Mouse (Mus musculus): ENCODE measurements around the gene Ppp4r3a.
"Not testable (repeated sequence)": the region's sequence is repeated elsewhere in the genome, so short reads cannot be mapped to it uniquely, and the experiment has no call there.

Ppp4r3a gene

DNA sequence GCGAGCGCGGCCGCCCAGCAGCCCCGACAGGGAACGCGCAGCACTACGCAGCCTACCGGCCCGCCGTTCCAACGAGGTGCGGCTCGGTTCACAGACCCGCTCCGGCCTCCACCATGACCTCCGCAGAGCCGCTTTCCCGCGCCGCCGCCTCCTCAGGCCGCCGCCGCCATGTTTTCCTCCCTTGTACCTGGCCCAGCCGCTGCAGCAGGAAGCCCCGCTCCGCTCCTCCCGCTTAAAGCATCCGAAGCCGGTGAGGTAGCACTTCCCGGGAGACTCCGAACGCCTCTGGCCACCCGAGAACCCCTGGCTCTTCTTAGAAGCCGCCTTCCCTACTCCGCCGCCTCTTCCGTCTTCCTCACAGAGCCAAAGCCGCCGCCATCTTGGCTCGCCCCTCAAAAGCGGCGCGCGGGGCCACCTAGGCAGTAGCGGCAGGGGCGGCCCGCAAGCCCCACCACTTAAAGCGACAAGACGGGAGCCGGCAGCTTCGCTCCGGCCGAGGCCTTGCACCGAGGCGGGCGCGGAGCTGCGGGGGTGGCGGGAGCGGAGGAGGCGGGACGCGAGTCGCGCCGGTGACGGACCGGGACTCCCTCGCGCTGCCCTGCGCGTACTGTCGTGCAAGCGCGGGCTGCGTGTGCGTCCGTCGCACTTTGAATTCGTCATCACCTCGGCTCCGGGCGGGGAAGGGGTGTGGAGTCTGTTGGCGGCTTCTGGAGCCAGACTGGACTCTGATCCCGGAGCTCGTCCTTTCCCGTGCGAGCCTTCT is at the start of gene Ppp4r3a:
Ppp4r3a (minus strand) TSS at position 627 of the 763 bp plus-strand sequence.
- peak; percentile 99 for DNase-seq (ENCODE audit: extremely low spot score, low spot score)

DNA sequence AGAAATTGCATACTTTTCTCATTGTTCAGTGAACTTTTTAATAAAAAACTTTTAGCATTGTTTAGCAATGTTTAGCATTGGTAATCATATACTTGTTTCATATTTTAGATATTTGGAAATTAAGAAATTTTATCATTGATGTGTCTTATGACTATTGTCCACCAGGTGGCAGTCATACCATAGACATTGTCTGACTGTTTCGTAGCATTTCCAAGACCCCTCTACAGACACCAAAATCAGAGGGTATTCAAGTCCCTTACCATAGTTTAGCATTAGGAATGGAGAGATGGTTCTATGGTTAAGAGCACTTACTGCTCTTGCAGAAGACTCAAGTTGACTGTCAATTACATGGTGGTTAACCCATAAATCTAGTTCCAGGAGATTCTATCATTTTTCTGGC is 39.5 kb upstream of the Ppp4r3a start:
- no peak for DNase-seq (ENCODE audit: extremely low spot score, low spot score)

GRCm38 (mm10) chr12:101122066-101122465 is 38.6 kb upstream of the Ppp4r3a start:
- not testable (repeated sequence) for DNase-seq (ENCODE audit: extremely low spot score, low spot score)

GRCm38 (mm10) chr12:101109794-101110585 is 26.5 kb upstream of the Ppp4r3a start:
- not testable (repeated sequence) for DNase-seq (ENCODE audit: extremely low spot score, low spot score)

DNA sequence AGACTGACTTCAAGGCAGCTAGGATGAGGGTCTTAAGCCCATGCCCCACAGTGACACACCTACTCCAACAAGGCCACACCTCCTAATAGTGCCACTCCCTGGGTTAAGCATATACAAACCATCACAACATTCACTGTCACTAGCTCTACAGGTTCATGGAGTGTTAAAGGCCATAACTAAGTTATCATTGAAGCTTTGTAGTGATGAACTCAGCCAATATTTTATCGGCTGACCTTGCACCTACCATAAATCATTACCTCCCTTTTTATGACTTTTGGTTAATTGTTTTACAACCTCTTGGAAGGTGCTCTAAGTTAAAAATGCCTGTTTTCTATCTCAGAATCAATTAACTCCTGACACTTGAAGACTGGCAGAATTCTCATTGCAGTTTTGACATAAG is 24.2 kb upstream of the Ppp4r3a start:
- DNase-seq (ENCODE audit: extremely low spot score, low spot score) = no peak

DNA sequence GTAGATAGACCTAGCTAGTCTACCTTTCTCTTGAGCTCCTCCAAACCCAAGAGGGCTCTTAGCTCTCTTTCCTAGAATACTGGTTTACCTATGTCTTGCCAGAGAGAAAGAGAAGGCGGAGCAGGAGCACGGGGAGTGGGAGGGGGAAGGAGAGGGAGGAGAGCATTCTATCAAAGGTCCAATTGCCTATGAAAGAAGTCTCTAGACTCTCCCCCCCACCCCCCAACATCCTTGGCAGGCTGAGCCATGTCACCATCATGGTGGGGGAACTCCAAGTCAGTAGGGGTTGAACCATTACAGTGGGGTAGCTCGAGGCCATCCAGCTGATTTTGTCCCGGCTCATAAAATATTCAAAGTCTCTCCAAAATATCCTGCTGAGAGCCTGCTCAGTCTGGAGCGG is 22.1 kb upstream of the Ppp4r3a start:
- no peak for DNase-seq (ENCODE audit: extremely low spot score, low spot score)

DNA sequence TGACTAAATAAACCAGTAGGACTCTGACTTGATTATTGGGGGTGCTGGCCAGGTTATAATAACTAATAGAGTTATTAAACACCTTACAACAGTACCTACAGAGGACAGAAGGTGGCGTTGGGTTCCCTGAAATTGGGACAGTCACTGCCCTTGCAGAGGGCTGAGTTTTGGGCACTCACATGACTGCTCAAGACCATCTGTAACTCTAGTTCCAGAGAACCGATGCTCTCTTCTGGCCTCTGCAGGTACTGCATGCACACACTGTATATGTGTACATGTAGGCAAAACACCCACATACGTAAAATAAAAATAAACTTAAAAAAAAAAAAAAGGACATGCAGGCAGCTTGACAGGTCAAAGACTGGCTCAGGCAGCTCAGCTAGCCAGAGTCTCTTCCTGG is 19.1 kb upstream of the Ppp4r3a start:
- DNase-seq (ENCODE audit: extremely low spot score, low spot score) = no peak

GRCm38 (mm10) chr12:101093678-101094077 is 10.2 kb upstream of the Ppp4r3a start:
- not testable (repeated sequence) for DNase-seq (ENCODE audit: extremely low spot score, low spot score)

- DNase-seq (ENCODE audit: extremely low spot score, low spot score) = no peak
Measured at GRCm38 (mm10) chr12:101089955-101090354, 6.5 kb upstream of the Ppp4r3a start.

- DNase-seq (ENCODE audit: extremely low spot score, low spot score) = no peak
Measured at GRCm38 (mm10) chr12:101087406-101087805, 3.9 kb upstream of the Ppp4r3a start.

DNA sequence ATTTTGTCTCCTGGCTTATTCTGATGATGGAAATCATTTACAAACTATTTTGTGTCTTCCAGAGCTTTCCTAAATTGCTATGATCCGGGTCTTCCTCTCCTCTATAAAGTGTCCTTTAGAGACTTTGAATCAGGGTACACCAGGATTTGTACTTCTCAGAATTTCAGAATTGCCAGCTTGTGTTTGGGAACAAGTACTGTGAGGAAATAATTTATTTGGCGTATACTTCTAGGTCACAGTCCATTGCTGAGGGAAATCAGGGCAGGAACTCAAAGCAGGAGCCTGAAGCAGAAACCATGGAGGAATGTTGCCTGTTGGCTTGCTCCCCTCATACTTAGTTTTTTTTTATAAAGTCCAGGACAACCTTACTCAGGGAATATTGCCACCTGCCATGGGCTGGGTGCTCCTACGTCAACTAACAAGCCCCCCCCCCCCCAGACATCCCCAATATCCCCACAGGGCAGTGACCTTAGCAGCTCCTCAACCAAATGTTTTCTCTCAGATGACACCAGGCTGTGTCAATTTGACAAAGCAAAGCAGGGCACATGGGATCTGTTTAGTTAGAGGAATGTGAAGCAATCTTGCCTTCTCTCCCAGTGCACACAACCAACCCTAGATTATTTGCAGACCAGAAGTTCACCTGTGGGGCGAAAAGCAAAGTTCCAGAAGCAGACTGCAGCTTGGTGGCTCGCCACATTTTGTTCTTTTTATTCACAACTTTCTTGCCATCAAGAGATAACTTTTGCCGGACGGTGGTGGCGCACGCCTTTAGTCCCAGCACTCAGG is 1.6 kb upstream of the Ppp4r3a start:
- DNase-seq (ENCODE audit: extremely low spot score, low spot score) = no peak

DNA sequence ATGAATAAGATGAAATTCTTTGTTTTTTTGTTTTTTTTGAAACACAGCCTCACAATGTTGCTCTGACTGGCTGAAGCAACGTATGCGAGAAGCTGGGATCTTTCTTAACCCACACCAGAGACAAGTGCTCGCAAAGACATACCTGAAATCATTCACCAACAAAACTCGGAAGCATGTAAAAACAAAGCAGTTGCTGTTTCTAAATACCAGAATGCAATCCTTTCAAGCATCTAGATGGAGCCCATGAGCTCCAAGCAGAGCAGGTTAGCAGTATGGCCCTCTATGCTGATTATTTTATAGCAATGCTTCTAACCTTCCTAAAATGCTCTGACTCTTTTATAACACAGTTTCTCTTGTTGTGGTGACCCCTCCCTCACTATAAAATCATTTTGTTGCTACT is 735 bp upstream of the Ppp4r3a start:
- no peak for DNase-seq (ENCODE audit: extremely low spot score, low spot score)

DNA sequence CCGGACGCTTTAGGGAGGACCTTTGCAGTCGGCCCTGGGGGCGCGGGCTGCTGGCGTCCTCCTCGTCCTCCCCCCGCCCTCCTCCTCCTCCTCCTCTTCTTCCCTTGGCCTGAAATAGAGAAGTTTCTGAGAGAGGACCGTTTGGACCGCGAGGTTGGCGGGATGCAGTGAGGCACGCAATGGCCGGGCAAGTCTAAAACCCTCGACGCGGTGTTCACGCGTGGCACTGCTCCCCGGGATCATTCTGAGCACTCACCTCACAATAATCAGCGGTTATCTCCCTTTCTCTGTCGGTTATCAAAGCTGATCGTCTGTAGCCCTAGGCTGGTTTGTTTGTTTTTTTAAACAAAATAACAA is 315 bp upstream of the Ppp4r3a start:
- DNase-seq (ENCODE audit: extremely low spot score, low spot score) = no peak

- peak; percentile 59 for DNase-seq (ENCODE audit: extremely low spot score, low spot score)
Measured at GRCm38 (mm10) chr12:101082296-101083075, 1.0 kb downstream of the Ppp4r3a start.

DNA sequence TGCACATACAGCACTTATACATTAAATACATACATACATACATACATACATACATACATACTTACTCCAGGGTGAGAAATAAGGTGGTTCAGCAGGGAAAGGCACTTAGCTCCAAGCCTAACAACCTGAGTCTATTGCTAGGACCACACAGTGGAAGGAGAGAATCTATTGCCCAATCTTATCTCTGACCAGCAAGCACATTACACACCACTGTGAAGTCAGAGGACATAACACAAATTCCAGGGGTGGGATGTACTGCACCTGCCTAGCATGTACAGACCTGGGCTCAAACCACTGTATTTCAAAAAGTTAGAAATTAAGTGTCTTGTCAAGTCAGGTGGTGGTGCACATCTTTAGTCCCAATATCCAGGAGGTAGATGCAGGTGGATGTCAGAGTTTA is 5.5 kb downstream of the Ppp4r3a start:
- no peak for DNase-seq (ENCODE audit: extremely low spot score, low spot score)

- DNase-seq (ENCODE audit: extremely low spot score, low spot score) = no peak
Measured at GRCm38 (mm10) chr12:101075433-101075832, 8.1 kb downstream of the Ppp4r3a start.

- no peak for DNase-seq (ENCODE audit: extremely low spot score, low spot score)
Measured at GRCm38 (mm10) chr12:101074821-101075429, 8.6 kb downstream of the Ppp4r3a start.

- DNase-seq (ENCODE audit: extremely low spot score, low spot score) = no peak
Measured at GRCm38 (mm10) chr12:101069813-101070212, 13.7 kb downstream of the Ppp4r3a start.

GRCm38 (mm10) chr12:101066329-101066728 is 17.2 kb downstream of the Ppp4r3a start:
- DNase-seq (ENCODE audit: extremely low spot score, low spot score) = no peak

DNA sequence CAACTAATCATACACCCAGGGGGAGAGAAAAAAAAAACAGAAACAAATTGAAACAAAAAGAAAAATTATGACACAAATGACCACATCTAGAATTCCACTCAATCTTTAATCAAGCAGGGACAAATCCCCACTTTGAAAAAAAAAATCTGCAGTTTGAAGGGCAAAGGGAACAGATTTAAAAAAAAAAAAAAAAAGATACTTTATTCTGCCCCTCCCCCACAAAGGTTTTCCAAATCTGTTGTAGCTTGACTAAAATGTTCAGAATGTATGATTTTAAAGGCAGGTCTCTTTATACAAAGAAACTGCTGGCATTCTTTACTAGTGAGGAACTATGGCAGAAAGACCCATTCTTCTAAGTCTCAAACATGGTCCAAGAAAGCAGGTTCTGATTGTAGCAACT is 43.5 kb downstream of the Ppp4r3a start:
- no peak for DNase-seq (ENCODE audit: extremely low spot score, low spot score)

Measured in neural tube, embryonic 10.5 days (tissue).